Mouse (Mus musculus): ENCODE results near the gene Fam117a. TPM values are rescaled to one million over a fixed set of nuclear protein-coding genes. Genes with fewer than 3 reads are reported as not detected.

Gene Fam117a
- total RNA-seq, 2 experiments from 2014 or later, result 9.0 to 14.5 TPM

DNA sequence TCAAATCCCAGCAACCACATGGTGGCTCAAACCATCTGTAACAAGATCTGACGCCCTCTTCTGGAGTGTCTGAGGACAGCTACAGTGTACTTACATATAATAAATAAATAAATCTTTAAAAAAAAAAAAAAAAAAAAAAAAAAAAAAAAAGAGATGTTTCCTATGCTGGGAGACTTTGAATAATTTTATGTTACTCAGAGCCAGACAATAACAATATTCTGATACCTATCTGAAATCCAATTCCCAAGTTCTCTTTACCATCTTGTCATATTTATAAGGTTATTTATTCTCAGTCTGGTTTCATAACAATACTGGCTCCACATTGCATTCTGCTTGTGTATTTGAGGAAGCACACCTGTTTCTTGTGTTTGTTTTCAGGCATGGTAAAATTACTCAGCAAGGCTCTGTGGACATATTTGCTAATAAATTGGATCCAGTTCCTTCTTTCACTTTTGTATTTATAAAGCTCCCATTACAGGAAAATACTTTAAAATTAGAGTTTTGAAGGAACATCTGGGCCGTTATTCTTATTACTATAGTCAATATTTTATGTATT is 84.1 kb downstream of the Fam117a start:
- no peak for DNase-seq

DNA sequence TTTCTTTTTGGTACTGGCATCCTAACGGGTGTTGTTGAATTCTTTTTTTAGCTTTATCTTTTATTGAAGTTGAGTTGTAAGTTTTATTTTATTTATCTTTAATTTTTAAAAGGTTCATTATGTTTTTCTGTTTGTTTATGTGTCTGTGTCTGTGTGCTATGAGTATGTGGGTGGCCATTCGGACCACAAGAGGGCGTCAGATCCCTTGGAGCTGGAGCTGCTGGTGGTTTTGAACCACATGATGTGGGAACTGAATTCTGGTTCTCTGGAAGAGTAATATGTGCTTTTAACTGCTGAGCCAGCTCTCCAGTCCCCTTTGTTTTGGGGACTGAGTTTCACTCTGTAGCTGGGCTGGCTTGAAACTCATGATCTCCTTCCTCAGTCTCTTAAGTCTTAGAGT is 86.7 kb downstream of the Fam117a start:
- DNase-seq, result no peak

DNA sequence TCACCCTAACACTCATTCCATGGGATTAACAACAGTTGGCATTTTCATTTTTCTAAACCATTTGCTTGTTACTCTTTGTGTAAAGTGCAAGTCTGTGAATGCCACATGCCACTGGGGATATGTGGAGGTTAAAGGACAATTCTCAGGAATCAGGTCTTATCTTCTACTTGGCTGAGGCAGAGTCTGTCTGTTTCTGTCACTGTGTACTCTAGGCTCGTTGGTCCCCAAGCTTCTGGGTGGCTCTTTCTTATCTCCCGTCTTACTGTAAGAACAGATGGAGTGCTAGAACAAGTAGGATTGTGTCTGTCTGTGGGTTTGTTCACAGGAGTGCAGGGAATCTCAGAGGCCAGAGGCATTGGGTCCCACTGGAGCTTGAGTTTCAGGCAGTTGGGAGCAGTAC is 94.5 kb downstream of the Fam117a start:
- DNase-seq, result no peak

Other genes with a start within 250 kb of the Fam117a start
- gene Dlx3, start 216.9 kb upstream of the Fam117a start, total RNA-seq (2021), result 1 to 10 TPM in 1 of 2 experiments, not detected in 1; 2.7 TPM
- under 1 TPM in 1 of 2 experiments, not detected in 1; 0.32 TPM for gene Dlx4, start 190.8 kb upstream of the Fam117a start, total RNA-seq (2021)
- not detected for gene Tac4, start 75.5 kb upstream of the Fam117a start, total RNA-seq (2021)
- 10 to 100 TPM; 29.7 to 31.8 TPM for gene Kat7, start 26.8 kb upstream of the Fam117a start, total RNA-seq (2021)
- 10 to 100 TPM; 42.7 to 43.8 TPM for gene Slc35b1, start 47.7 kb downstream of the Fam117a start, total RNA-seq (2021)
- gene Spop, start 77.1 kb downstream of the Fam117a start, total RNA-seq (2021), result 100 to 1,000 TPM; 192 to 216 TPM
- 1 to 10 TPM in 1 of 2 experiments, under 1 TPM in 1; 0.87 to 1.1 TPM for gene Nxph3, start 177.6 kb downstream of the Fam117a start, total RNA-seq (2021)